Mouse (Mus musculus): ENCODE results near the gene Ap4b1.
"Not testable (repeated sequence)": the region's sequence is repeated elsewhere in the genome, so short reads cannot be mapped to it uniquely, and the experiment has no call there.

Gene Ap4b1

DNA sequence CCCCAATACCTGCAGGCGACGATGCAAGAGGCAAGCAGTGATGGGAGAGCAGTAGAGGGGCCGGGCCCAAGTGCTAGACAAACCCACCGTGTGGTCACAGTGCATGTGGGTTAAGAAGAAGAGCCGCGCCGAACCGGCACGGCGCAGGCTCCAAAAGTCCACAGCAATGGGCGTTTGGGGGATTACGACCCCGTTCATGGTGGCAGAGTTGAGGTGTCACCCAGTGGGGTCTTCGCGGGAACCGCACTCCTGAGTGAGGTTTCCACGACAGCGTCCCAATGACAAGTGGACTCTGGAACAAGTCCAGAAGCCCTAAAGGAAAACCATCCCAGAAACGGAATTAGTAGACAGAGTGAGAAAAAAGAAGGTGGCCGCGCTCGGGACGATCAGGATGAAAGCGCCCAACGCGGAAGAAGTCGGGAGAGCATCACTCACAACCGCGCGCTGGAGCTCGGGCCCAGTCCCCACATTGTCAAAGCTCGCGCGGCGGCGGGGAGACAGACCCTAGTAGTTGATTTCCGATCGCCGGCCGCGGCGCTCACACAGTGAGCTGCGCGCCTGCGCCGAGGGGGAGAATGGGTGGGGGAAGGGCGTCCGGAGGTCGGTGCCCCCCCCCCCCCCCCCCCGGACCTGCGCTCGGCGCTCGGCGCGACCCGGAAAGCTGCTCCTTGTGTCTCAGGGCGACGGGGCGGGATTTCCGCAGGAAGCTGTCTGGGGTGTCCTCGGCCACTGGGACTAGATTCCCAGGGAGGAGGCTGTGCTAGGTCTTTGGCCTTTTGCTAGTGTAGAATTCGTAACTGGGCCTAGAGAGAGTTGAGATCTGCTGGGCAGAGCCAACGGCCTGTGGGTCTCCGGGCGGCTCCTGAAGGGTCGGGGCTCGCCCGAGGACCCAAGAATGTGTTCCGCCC is at the start of gene Ap4b1, which contains the start of the genes Dclre1b and Gm43064:
Gene Ap4b1 (plus strand): TSS at position 630 of the 908 bp plus-strand sequence.
Gene Dclre1b (minus strand): TSS at position 554 of the 908 bp plus-strand sequence.
Gene Gm43064 (plus strand): TSS at position 683 of the 908 bp plus-strand sequence.
- peak; percentile 95 for DNase-seq

DNA sequence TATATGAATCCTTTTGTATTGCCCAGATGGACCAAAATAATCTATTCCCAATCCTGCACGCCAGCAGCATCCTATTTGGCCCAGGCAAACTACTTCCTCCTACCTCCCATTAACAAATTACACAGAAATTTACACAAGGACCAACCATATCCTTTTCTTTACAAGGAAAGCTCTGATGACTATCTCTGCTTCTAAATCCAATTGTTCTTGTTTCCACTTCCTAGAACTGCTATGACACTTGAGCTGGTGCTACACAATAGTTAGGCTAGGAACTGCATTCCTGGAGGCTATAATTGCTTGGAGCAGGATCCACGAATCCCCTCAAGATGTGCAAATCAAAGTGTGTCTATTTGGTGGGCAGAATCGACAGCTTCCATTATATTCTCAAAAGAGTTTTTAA is 42.5 kb upstream of the Ap4b1 start:
- no peak for DNase-seq

DNA sequence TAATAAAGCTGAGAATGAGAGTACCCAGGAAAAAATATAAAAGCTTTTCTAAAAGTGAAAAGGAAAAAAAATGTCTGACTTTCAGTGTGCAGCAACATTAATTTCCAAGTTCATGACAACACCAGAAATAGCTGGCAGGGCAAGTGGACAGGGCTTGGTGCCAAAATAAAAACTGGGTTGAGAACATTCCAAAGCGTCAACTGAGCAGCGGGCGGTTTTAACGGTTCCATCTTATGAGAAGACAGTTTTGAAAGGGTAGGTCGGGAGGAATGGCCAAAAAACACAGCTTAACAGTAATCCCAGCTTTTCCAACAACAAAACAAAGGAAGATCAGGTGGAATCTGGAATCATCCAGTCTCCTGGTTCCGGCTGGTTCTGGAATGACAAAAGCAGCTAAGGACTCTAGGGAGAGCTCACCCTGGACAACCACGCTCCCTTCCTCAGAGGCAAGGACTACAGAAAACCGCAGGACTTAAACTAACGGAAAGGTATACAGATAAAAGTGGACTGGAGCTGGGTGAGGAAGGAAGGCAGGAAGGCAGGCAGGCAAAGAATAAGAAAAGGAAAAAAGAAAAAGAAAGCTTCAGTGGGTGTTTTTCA is 37.7 kb upstream of the Ap4b1 start:
- DNase-seq, result peak; percentile 92

DNA sequence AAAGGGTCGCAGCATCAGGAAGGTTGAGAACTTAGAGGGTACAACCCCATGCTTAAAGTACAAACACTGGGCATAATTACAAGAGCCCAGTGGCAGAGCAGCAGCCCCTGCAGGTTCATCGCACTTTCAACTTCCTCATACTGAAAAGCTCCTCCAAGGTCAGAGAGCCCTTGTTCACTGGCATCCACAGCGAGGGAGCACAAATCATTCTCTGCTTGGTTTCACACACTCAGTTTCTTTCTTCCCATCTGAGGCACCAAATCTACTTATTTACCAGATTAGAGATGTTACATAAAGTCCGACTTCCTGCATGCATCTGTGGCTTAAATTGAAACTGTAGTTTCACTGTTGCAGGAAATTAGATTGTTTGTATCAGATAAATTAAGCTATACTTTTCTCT is 36.5 kb upstream of the Ap4b1 start:
- DNase-seq, result no peak

DNA sequence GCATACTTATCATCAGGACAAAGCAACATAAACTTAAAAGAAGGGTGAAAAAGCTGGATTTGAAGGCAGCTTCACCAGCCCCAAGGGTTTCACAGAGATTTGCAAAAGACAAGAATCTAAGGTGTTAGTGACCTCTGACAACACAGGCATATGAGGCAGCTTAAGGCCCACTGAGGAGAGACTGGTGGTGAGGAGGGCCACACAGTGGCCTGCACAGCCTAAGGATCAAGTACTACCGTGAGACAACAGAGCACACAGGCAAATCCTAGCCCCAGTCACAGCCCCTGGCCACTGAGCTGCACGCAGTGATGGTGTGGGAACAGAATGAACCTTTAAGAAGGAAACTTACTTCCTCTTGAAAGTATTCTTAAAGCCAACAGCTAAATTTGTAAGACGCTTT is 35.8 kb upstream of the Ap4b1 start:
- DNase-seq, result no peak

DNA sequence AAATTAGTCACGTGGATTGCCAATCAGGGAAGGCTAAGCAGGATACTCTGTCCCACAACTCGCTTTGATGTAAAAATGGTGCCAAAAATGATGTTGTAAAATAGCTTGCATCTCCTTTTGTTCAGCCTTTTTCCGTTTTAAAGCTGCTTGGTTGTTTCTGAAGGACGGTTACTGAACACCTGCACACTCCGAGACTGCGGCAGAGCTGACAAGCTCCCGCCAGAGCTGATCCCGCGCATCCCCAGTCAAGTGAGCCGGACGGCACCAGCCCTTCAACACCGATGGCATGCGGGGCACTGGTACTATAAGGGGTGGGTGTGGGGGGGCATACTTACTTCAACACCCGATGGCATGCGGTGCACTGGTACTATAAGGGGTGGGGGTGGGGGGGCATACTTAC is 35.3 kb upstream of the Ap4b1 start:
- DNase-seq, result no peak

DNA sequence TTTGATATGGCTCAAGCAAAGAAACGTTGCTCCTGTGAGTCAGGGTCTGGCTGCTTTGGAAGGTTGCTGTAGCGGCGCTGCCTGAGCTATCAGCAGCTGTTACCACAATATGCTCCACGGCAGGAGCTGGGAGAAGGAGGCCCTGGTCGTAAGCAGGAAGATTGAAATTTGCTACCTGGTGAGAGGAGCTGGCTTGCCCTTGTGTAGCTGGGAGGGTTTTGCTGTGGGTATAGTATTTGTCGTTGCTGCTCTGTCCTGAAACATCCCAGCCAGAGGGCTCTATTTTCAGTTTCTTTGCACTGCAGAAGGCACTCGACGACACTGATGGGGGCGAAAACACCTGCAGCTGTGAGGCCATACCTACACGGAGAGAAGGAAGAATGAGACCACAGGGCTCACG is 31.4 kb upstream of the Ap4b1 start:
- DNase-seq, result no peak

DNA sequence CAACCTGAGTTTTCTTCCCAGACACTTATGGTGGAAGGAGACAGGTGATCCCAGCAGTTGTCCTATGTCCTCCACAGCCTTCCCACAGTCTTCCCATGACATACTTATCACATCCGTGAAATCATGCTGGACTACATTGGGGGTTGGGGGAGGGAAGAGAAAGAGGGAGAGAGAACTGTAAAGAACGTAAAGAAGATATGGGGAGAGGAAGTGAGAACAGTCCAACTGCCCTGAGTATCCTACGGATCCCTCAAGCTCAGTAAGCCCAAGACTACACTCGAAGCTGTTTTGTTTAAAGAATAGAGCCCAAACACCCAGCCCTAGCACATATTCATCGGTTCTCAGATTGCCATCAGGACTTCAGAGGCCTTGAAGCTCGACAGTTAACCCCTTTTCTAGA is 30.7 kb upstream of the Ap4b1 start:
- no peak for DNase-seq

DNA sequence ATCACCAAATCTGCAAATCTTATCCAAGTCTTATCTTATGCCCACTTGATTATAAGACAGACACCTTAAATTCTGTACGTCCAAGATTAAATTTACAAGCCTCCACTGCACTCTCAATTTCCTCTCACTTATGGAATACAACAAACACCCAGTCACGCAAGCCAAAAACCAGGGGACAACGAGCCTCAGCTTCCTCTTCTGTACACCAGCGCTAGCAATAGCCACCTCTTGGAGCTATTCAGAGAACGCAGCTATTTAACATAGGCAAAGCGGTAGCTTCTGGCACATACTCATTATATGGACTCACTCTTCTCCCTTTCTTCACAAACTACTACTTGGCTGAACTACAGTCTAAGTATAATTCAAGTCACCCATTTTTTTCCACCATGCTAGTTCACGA is 30.1 kb upstream of the Ap4b1 start:
- no peak for DNase-seq

DNA sequence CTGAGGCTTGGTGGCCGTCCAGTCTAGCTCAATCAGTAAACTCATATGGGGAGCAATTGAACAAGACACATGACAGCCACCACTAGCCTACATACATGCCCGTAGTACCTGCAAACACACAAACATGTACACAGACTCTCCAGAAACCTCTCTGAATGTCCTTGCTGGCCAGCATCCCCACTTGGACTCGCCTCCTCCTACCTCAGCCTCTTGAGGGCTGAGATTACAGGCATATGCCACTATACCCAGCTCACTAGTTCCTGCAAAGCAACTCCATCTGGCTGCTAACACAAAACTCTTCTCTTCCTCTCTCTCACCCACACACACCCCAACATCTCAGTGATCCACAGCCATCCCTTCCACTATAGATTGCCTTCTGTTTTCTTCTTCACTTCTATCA is 29.0 kb upstream of the Ap4b1 start:
- no peak for DNase-seq

DNA sequence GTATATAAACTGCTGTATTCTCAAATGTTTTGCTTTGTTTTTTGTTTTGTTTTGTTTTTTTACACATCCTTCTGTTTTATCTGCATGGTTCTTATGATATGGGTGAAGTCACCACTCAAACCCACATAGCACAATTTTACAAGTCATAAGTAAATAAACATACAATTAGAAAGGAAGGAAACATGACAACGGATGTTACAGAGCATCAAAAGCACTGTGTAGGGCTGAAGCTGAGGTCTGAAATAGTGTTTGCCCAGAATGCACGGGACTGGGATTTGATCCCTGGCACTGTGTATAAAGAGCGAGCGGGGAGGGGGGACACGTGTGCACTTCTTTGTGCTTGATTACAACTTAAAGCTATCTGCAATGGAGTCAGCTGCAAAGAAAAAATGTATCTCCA is 28.5 kb upstream of the Ap4b1 start:
- no peak for DNase-seq

DNA sequence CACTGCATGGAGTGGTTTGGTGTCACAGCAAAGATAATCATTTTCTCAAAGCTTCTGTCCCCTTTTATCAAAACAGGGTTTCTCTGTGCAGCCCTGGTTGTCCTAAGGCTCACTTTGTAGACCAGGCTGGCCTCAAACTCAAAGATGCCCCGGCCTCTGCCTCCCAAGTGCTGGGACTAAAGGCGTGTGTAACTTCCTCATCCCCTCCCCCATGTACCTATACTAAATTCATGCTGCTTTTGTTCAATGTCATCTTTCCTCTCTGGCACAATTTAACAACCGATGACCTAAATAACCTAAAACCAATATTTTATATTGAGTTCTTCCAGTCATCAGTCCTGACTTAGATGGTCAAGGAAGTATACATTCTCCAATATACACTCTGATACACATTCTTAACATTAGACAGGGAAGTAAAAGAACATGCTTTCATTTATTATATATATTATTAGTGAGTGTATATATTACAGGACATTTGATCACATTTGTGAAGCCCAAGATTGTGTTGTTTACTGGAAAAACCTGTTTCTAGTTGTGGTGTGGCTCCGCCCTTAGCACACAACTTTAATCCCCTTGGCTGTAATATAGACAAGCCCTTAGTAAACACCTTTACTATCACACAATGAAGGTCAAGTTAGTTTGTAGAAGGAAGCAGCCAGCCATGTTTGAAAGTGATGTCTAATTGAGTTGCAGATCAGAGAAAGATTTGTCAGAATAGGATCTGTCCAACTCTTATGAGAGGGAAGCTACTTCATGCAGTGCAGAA is 26.3 kb upstream of the Ap4b1 start:
- DNase-seq, result no peak

DNA sequence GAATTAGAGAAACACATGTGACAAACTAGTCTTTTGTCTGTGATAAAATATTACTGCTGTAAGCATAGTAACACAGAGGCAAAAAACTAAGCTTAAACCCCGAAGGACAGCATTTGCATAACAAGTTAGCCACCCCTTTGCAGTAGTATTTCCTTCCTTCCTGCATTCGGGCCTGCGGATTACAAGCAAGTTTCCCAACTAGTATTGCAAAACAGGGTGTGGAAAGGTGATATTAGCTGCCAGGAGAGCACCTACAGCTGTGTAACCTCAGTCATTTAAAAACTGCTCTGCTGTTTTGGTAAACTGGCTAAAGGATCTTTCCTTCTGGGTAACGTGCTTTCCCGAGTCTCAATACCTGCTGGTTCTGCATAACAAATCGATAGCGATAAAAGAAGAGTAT is 22.1 kb upstream of the Ap4b1 start:
- DNase-seq, result peak; percentile 48

DNA sequence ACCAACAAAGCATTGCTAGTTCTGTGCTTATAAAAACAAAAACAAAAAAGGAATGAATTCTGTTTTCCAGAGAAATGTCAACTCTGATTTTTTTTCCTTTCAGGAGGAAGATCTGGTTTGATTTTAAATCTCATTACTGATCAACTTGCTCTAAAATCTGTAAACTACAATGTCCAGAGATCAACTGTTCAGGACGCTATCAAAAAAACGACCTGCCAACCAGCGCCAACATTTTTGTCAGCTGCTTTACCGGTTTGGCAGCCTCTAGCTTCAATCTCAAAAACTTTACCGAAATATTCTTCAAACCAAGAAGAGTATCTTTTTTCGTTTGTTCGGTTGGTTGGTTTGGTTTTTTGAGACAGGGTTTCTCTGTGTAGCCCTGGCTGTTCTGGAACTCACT is 20.2 kb upstream of the Ap4b1 start:
- DNase-seq, result no peak

DNA sequence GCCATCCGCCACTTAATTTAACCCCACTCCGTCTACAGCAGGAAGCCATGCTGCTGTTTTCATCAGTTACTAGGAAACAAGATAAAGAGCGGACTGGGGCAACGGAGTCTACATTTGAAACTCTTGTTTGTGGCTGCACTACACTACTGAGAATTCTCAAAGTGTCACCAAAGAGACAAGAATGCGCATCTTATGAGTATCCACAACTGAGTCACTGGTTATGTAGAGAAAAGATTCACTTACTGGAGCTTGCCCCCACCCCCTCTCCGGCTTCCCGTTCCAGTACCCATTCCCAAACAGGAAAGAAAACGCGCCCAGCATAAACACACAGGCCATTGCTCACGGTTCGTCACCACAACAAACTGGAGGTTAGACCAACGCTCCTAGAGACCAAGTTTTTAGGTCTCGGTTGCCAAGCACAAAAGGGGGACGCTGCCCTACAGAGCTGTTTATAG is 19.4 kb upstream of the Ap4b1 start:
- DNase-seq, result peak; percentile 85

DNA sequence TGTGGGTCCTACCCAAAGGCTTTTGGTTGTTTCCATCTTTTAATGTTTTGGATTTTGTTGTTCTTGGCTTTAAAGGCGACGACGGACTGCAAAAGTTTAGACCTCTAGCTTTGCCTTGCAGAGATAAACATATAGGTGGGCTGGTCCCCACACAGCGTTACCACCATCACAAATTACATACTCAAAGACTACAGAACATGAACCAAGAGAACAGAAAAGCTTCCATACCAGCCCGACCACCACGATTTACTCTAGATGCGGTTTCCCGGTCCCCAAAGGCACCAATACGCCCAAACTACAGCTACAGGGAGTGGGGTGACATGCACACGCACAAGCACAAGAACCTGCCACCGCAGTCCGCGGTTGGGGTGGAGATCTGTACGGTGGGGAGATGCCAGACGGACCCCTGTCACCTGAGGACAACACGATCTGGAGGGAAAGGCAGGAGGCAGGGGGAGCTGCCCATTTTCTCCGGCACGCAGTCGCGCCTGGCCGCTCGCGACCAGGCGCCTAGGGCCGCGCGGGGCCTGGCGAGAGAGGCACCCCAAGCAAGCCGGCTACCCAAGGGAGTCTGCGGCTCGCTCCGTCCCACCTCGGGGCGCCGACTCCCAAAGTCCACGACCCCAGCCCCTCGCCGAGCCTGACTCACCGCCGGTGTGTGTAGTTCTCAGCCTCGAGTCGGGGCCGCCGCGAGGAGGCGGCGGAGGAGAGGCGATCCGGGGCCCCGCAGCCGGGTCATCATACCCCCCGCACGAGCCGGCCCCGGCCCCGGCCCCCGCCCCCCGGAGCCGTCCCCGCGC is 18.8 kb upstream of the Ap4b1 start:
- peak; percentile 40 for DNase-seq

DNA sequence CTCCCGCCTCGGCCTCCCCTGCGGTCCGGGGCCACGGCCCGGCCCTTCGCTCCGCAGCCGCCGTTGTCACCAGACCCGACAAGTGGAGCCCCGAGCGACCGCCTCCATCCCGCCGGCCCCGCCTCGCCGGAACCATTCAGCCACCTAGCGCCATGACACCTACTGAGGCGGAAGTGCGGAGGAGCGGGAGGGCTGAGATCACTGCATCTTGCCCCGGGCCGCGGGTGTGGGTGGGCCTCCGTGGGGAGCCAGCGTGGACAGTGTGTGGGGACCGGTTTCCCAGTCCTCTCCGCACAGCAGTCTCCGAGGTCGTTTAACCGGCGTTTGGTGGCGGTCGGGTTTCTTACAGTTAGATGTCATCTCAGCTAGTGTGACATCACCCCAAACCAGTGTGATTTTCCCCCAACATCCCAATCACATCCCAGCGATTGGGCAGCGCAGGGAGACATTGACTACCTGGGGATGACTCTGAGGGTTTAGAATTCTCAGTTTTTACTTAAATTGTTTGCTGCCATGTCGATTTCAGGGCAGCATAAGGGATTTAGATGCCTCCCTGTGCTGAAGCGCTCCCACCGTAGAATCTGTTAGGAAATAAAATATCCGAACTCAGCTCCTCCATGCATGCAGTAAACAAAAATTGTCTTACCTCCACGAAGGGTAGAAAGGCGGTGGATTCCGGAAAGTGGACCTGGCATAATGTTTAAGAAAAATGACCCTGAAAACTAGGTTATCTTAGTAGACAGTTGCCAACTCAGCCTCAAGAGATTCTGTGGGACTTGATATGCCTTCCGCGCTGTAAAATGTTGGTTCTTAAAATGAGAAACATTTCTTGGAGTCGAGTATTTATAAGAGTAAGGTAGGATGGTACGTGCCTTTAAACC is 17.9 kb upstream of the Ap4b1 start, which contains the start of gene Hipk1:
Gene Hipk1 (minus strand): TSS at position 334 of the 881 bp plus-strand sequence.
- peak; percentile 97 for DNase-seq

DNA sequence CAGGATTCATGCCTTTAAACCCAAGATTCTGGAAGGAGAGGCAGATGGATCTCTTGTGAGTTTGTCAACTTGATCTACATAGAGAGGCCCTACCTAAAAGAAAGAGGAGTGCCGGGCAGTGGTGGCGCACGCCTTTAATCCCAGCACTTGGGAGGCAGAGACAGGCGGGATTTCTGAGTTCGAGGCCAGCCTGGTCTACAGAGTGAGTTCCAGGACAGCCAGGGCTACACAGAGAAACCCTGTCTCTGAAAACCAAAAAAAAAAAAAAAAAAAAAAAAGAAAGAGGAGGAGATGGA is 17.3 kb upstream of the Ap4b1 start:
- DNase-seq, result not testable (repeated sequence)

DNA sequence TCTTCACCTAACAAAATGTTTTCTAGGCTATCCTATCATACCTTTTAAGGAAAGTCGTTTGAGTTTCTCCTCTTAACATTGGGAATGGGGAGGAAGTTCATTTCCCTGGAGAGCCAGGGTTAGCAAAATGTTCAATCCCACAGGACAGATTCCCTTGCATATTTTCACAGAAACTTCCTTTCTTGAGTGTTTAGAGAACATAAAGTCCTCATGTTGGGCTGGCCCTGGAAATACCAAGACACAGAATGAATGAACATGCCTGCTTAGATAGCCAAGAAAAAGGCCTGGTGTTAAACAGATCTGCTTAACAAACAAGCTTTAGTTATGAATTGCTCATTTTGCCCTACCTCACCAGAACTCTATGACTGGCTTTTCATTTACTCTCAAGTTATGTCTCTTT is 16.8 kb upstream of the Ap4b1 start:
- DNase-seq, result no peak

DNA sequence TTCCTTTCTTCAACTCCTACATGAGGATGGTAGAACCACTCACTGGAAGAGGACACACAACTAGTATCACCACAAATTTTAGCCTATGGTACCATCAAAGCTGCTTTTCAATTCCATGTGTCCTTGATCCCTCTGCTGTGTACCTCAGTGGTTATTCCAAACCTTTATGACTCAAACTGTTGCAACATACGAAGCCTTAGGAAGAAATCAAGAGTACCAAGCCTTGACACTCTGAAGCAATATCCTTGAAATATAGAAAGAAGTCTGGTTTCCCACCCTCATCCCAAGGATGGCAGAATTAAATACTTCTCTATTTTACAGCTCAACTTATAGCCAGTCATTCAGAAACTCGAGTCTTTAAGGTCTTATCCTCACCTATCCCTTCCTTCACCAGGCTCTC is 12.9 kb upstream of the Ap4b1 start:
- no peak for DNase-seq

DNA sequence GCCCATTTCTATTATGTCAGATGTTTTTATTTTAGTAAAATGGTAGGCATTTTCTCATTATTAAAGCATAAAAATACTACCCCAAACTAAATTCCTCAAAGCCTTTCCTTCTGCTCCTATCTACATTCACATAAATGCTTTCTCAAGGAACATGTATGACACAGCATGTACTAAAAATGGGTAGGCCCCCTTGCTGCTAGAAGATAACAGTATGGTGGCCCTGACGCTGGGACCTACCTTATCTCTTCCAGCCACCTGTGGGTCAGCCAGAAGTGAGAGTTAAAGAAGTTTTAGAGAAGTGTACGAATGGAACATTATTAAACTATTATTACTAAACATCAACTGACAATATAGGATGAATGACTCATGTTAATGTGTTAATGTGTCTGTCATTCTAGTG is 9.8 kb upstream of the Ap4b1 start:
- no peak for DNase-seq
